Mouse (Mus musculus) left cerebral cortex, postnatal 25 days (tissue): ENCODE data around the gene Phlda1. TPM values are rescaled to one million over a fixed set of nuclear protein-coding genes. Genes with fewer than 3 reads are reported as not detected.
A peak's percentile ranks its signal among the peaks of the same experiment; 100 is the strongest.

Experiments
- DNase-seq, 2 experiments: peaks; one replicate each; pipeline ENCODE4 v3.0.0; 2022; ENCODE audit warnings: low spot score in 2 of 2, mixed read lengths in 1 of 2
- intact Hi-C: fragments of 180-260 bp; cut with DNase I; formaldehyde crosslinking; loops from one replicate; pipeline ENCODE4 v1.15.1; 2025
- total RNA-seq, 2 experiments: library from RNA; stranded (reverse); gene quantifications; 2 replicates each; pipeline ENCODE4 v1.2.3; 2021

The Phlda1 gene
- total RNA-seq, 2 experiments from 2014 or later = 35.1 to 35.6 TPM

DNA sequence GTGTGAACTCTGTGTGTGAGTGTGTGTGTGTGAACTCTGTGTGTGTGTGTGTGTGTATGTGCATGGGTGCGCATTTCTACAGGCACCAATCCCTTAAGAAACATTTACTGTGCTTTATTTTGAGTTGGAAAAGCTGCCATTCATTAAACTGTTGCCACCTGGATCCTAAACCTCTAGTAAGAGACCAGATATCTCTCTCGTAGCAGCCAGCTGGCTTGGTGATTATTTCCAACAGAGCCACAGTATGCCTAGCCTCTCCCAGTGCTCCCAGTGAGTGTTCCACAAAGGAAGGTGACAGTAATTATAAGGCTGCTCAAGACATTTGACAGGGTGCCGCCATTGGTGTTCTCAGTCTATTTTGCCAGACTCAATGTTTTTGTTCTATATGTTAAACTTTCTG is 14.5 kb downstream of the Phlda1 start:
- no peak for DNase-seq
- intact Hi-C loops = no loop called here

DNA sequence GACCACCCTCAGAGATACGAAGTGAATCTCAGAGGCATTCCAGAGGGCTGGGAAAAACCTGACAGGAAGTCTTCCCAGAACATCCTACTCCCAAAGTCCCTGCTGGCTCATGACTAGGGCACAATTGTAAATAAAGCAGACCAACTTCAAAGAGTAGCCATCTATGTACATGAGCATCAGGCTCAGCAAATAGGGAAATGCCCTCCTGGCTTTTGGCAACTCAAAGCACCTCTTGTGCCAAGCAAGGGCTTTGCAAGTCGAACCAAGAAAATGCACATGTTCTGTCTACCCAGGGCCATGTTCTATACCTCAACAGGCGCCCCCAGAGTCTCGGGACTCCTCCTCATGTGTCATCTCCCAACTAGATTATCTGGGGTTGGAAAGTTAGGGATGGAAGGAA is 15.6 kb downstream of the Phlda1 start:
- no peak for DNase-seq
- intact Hi-C loops = no loop called here

DNA sequence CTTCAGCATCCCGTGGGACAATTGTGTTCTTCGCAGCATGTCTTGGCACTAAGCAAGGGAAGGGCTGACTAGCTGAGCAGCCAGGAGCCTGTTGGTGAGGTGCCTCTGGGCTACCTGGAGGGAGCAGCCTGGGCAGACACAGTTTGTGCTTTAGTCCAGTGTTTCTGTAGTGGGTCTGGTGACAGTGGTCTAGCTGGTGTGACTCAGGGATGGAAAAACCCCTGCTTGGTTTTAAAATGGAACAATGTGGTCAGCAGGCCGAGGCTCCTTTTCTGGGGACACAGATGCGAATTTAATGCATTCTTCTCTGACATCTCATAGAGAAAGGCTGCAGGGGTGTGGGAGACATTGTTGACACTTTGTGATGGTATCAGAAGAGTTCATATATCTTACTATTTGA is 16.1 kb downstream of the Phlda1 start:
- intact Hi-C loops = no loop called here
- no peak for DNase-seq

DNA sequence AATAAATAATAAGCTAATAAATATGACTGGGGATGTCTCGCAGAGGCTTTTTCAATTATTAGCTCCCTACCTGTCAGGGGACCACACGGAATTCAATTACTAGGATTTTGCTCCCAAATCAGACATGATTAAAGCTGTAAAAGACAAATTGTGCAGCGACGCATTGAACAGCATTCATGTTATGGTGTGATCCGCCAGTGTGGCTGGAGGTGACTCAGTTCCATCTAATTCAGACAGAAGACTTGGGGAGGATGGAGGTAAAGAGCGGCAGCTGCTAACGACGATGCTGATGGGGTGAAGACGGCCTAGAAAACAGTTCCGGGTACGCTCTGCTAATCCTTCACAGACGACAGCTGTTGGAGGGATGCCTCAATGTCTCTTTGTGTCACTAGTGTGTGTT is 17.8 kb downstream of the Phlda1 start:
- DNase-seq = no peak
- intact Hi-C loops = no loop called here

DNA sequence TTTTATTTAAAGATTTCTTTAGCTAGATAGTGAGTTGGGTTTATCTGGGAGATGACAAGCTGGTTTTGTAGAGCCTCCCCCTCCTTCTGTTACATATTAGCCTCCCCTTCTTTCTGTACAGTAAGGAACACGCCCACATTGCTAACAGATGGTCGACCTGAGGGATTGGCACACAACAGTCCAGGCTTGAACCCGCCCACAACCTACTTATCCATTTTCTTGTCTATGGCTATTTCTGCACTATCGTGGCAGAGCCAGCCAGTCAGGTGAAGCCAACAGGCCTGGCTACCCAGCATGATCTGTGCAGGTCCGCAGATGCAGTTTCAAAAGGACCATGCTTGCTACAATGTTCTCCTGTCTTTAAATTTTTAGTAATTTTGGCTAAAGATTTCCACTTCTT is 21.0 kb downstream of the Phlda1 start:
- intact Hi-C loops = loop anchor here (2.0 kb wide), 1 partner anchor 22 kb away; no protein-coding TSS in a partner anchor
- peak; percentile 53 to 77 for DNase-seq

DNA sequence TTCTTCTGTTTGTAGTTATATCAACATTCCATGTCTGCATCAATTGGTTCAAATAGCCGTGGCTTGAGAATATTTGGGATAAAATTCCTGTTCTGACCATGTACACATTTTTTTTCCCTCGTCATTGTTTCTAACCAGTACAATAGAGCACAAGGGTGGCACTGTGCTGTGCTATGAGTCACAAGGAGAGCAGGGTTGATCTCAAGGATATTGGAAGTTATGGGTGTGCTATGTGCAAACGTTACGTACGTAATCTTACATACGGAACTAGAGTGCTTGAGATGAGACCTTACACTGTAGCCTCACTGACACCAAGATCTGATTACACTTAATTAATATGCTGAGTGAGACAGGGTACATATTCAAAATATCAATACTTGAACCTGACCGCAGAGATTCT is 21.5 kb downstream of the Phlda1 start:
- DNase-seq = no peak
- intact Hi-C loops = loop anchor here (2.0 kb wide), 1 partner anchor 21 kb away; no protein-coding TSS in a partner anchor

DNA sequence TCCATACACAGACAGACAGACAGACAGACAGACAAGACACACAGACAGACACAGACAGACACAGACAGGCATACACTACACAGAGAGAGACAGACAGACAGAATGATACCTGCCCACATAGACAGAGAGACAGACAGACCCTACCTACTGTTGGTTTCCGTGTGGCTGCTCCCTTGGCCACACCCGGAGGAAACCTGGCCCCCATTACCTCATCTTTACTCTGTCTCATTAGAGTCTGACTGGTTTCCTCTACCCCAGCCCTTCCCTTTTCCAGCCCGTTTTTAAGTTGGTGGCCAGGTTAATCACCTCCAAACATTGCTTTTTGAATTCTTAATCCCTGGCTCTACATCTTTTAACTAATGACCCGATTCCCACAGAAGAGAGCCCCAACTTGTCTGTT is 22.2 kb downstream of the Phlda1 start:
- intact Hi-C loops = no loop called here
- DNase-seq = no peak

DNA sequence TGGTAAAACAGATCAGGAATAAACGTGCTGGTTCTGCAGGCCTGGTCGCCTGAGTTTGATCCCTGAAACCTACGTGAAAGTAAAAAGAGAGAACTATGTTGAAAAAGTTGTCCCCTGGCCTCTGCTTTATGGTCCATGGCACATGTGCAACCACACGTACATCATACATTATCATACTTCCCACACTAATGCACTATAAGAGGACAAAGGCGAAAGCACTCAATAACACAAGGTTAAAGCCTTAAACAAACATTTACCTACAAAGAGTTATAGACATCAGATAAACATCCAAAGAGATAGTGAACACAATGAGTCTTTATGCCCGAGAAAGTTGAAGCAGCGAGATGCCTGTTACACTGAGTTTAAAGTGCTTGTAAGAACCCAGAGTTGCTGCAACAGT is 24.3 kb downstream of the Phlda1 start:
- DNase-seq = no peak
- intact Hi-C loops = no loop called here

DNA sequence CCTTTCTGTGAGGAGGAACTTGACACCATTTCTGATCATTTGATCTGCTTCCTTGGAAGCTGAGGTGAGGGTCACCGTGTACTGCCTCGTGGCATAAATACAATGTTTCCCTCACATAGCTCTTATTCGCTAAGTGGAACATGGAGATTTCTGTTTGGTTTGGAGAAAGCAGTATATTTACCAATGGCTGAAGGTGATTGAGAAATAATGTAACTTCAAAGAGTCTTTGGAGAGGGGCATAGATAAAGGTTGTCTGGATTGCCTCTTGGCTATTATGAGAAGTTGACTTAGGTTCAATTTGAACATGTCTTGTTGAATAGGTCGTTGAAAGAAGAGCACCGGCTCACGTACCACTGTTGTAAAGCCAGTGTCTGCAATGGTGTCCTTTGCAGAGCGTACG is 28.6 kb downstream of the Phlda1 start:
- intact Hi-C loops = no loop called here
- DNase-seq = no peak

DNA sequence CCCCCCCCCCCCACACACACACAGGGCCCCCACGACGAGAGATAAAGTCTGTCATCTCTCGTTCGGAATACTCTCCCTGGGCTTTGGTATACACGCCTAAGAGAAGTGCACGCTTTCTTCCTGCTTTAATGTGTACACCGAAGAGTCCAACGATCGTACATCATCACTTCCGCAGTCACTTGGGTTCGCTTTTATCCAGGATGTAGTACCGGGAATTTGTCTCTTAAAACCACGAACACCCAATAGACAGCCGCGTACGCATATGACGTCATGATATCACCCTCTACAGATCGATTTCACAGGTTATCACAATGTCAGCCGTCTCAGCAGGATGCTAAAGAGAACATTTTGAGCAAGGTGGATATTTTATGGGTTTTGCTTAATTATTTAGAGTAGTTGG is 31.3 kb downstream of the Phlda1 start:
- DNase-seq = no peak
- intact Hi-C loops = no loop called here

DNA sequence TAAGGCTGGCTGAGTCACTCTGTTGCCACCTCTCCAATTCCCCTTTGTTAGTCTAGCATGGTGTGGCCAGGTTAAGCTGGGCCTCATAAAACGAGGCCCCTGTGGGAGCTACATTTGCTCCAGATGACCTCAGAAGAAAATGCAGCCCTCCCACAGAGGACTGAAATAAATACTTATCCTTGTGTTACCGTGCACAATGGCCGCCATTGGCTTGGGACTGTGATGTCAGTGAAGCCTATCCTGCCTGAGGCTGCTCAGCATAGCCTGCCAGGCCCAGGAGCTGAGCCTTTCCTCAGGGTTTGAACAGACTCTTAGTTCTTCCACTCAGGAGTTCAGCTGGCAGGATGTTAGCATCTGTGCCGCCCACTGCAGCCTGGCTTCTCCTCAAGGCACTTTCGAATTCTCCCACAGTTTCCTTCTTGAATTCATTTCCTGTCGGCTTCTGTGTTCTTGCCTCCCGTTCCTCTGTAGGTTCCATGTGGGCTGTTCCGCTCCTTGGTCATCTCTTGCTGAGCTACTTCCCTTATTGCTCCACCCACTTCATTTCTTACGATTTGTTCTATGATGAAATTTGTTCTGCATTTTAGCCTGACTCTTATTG is 33.7 kb downstream of the Phlda1 start:
- DNase-seq = peak; percentile 61 to 93
- intact Hi-C loops = loop anchor here (2.0 to 5.0 kb wide), 2 partner anchors 33 to 227 kb away; partner anchors contain the start of gene Phlda1

DNA sequence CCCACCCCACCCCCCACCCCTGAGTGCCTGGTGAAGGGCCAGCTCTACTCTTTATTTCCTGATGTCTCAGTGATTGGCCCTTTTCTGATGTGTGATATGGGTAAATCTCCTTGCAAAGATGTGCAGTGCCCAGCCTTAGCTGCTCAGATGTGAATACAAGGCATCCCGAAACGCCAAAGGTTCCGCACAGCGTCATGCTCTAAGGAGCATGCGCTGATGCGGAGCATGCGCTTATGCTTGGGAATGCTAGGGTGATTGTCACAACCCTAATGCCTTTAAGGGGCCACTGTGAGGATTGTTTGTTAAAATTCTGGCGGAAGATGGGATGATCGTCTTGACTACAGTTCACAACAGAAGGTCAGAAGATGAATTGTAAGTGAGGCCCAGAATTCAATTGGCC is 34.6 kb downstream of the Phlda1 start:
- intact Hi-C loops = loop anchor here (2.0 to 5.0 kb wide), 2 partner anchors 34 to 227 kb away; partner anchors contain the start of gene Phlda1
- DNase-seq = no peak

DNA sequence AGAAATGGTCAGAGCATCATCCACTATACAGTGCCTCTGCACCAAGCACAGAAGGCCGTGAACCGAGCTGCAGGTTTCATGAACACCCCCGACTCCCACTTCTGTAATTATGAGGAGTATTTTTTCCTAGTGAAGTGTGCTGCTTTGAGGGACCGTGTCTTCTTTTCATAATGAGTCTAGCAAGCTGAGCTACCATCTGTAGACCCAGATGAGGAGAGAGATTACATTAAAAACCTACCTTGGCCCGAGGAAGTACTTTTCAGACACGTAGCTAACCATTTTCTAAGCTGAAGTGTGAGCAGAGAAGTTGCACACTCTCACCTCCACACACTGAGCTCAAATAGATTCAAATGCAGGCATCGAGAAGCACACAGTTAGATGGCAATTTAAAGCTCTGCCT is 37.0 kb downstream of the Phlda1 start:
- peak; percentile 21 to 64 for DNase-seq
- intact Hi-C loops = loop anchor here (5.0 kb wide), 1 partner anchor 224 kb away; no protein-coding TSS in a partner anchor

DNA sequence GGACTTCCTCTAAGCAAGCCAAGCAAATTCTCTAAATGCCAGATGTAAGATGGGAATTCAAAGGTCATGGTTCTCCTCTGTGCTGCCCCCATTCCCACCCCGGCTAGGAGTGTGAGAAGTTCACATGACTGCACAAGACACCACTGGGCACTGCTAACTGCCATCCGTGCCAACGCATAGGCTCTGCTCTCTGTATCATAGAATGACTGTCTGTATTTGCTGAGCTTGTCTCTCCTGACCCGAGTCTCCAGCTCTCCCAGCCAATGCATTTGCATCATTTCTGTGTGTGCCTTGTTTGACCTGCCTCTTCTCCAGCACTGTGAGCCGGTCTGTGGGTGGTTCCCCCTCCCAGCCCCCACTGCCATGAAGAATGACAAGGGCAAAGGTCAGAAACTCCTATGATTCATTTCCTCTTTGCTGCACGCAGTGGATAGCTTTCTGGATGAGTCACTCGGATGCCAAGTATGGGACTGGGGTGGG is 37.7 kb downstream of the Phlda1 start:
- intact Hi-C loops = loop anchor here (5.0 kb wide), 1 partner anchor 223 kb away; no protein-coding TSS in a partner anchor
- DNase-seq = peak in 1 of 2 experiments; percentile 12

DNA sequence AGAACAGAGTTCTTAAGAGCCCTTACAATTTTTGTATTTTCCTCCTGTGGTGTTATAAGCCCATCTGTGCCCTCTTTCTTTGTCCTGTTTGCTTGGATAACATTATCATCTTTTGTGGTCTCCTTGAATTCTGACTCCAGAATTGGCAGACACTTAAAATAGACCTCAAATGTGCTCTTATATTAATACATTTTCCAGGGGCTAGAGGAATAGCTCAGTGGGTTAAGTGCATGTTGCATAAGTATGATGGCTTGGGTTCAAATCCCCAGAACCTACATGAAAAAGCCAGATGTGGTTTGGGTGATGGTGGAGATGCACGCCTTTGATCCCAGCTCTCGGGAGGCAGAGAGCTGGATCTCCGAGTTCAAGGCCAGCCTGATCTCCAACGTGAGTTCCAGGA is 38.2 kb downstream of the Phlda1 start:
- intact Hi-C loops = loop anchor here (5.0 kb wide), 1 partner anchor 223 kb away; no protein-coding TSS in a partner anchor
- no peak for DNase-seq

DNA sequence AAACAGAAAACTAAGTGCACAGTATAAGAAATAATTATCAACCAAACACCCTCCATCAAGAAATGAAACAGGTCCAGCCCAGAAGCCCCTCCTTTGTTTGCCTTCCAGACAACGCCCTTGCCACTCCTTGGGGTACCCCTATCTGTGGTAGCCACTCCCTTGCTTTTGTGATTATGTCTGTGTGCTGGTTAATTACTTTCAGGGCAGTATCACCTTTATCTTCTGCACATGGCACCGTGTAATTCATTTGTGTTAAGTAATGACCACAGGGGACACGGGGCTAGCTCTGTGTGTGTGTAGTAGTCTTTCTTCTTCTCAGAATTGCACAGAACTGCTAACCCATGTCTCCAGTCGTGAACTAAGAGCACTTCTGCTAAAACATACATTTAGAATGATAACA is 39.6 kb downstream of the Phlda1 start:
- intact Hi-C loops = no loop called here
- DNase-seq = no peak

DNA sequence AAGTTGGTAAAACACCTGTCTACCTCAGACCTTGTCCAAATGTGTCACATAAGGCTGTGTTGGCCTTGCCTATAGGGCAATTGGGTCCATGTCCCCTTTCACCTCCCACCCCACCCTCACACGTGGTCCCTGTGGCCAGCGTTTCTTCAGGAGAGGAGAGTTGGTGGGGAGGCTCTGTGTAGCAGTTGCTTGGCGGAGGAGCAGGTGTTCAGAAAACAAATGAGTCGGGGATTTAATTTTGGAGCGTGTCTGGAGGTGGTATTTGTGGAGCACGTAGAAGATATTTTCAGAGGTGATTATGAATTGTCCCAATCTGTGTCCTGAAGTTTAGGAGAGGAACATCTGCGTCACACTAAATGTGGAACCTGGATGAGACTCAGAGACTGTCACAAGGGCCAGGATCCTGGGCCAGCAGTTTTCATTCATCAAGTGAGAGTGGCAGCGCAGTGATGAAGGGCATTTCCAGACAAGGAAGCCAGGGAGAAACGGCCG is 41.8 kb downstream of the Phlda1 start:
- intact Hi-C loops = loop anchor here (2.0 kb wide), 1 partner anchor 21 kb away; no protein-coding TSS in a partner anchor
- DNase-seq = peak; percentile 41 to 86

DNA sequence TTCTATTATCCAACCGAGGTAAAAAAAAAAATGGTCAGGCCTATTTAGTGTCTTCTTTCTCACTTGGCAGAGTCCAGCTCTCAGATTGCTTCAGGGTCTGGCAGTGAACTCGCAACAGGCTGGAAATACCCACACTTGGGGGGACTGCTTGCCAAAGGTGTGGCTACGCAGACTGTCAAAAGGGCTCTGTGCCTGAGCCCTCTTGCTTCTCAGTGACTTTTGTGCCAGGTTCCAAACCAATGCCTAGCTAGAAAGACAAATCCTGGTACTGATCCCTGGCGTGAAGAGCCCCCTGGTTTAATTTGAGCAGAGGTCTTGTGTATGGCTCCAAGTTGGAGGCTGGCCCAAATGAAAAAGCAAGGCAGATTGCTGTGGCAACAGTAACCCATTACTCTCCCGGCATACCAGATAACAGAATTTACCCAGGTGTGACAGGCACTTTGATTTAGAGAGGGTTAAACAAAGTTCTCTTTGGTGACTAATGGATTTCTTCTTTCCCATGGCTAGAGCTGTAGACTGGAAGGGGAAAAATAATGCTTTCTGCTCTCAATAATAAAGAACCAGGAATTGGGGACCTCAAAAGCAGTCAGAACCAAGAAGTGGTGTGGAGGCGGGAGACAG is 44.1 kb downstream of the Phlda1 start:
- DNase-seq = no peak
- intact Hi-C loops = no loop called here

DNA sequence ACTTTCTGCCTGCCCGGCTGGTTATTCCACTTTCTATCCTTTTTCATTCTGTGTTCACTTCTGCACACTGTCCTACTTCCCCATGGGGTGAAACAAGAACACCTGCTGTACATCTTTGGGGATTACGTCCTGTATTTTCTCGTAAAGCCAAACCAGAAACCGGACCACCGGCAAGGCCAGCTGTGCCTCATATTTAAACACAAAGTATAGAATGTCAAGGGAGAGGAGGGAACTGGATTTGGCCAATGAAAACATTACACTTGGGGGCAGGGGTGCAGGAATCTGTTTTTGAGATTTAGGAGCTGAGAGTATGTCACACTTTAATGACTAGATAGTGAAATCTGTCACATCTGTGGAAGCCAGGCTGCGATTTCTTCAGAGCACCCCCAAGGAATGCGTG is 47.6 kb downstream of the Phlda1 start:
- intact Hi-C loops = no loop called here
- DNase-seq = no peak

DNA sequence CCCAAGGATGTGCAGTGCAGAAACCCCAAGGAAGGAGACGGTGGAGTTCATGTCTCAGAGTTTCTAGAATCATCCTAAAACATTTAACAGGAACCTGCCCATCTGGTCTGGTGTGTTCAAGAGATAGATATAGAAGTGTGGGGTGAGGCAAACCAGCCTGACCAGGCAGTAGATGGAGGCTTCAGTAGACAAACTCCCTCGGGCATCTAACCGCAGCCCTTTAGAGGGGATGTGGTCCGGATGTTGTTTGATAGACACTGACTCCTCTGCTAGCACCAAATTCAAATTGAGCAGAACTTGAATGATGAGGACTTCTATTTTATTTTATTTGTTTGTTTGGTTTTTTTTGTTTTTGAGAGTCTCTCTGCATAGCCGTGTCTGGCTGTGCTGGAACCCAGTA is 48.6 kb downstream of the Phlda1 start:
- no peak for DNase-seq
- intact Hi-C loops = no loop called here

DNA sequence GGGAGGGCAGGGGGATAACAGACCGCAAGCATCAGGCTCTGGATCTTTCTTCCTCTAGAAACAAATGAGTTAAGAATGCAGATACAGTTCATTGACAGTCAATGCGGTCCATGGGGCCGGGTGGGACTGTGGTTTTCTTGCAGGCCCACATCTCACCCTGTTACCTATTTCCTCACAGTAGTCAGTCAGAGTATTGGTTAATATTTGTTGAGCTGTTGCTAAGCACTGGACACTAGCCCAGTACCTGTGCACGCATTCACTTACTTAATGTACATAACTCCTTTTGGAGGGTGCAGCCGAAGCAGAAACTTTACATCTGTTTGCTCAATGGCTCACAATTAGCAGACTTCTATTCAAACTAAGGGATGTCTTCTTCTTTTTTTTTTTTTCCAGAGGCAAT is 52.1 kb downstream of the Phlda1 start:
- intact Hi-C loops = no loop called here
- DNase-seq = no peak
